Mouse (Mus musculus): ENCODE data around the gene Rarres1. TPM values are rescaled to one million over a fixed set of nuclear protein-coding genes. Genes with fewer than 3 reads are reported as not detected.

Rarres1 gene
- polyA plus RNA-seq (2014; fragmentation: Nextera tagmentation; extraction: Ambion mirVana): 2.1 and 2.4 TPM in 2 replicates

DNA sequence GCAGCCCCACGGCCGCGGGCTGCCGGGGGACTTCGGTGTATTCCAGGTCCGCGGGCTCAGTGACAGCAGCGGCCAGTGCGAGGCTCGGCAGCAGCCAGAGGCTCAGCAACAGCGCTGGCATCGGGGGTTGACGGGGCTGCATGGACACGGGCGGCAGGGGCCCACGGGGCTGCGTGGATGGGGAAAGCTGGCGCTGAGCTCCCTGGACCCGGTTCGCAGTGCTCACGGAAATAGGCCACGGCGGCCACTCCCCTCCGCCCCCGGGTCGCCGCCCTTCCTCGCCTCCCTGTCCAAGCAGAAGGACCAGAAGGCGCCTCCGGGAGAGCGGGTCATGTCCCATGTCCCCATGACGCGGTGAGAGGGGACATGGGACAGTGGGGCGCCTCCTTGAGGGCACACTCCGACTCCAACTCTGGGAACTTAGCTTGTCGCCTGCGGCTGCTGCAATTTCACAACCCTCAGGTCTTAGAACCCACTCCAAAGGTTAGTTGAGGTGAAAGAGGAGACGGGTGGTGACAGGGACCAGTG lies at the start of gene Rarres1:
Gene Rarres1, minus strand, starts transcription at position 250 of the 528 bp plus-strand sequence.
- WGBS: 2% methylated on average over 33 of the region's 38 CpGs
- peak; percentile 36 for DNase-seq (ENCODE audit: low spot score)
- peak; percentile 62 for ATAC-seq (ENCODE audit: low FRiP score)
- Histone ChIP-seq H3K9me3 (ENCODE audit: control insufficient read depth, low read length) (no peaks in the 10 kb centered on the region), H3K27me3 (ENCODE audit: control insufficient read depth, insufficient read depth, low read length) (peaks cover 19% of the 10 kb centered on the region; the same call in 1 of the 2 replicates), H3K27ac (no peak within 1 kb of the TSS), H3K4me1 (replicated peaks; ENCODE audit: control insufficient read depth, insufficient read depth, low read length) (no peaks in the 10 kb centered on the region), H3K4me2 (replicated peaks) (peak within 1 kb of the TSS; percentile 100), H3K9ac (peak within 1 kb of the TSS; percentile 69), H3K36me3 (replicated peaks; ENCODE audit: control insufficient read depth, insufficient read depth) (no peaks in the 10 kb centered on the region), H3K4me3 (replicated peaks; ENCODE audit: low read length) (peak within 1 kb of the TSS; percentile 57)

DNA sequence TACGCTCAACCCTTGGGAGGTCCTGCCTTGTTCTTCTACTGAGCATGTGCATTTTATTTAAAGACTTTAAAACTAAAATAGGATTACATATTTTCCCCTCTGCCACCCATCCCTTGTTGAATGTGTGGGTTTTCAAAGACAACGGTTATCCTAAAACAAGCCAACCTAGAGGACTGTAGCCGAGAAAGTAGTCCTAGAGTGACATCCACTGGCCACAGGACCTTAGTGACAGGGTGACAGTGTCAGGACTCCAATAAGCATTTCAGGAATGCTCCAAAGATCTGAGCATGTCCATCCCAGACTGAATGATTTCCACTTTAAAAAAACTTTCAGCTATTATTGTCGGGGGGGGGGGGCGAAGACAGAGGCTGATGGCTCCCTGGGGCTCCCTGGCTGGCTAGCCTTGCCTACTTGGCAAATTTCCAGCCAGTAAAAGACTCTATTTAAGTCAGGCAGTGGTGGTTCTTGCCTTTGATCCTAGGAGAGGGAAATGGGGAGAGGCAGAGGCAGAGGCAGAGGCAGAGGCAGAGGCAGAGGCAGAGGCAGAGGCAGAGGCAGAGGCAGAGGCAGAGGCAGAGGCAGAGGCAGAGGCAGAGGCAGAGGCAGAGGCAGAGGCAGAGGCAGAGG lies 49.5 kb upstream of the Rarres1 start:
- no peaks in the 10 kb centered on the region for H3K4me1 ChIP-seq (replicated peaks; ENCODE audit: control insufficient read depth, insufficient read depth, low read length)
- WGBS: 54% methylated on average over 5 of the region's 5 CpGs
- ATAC-seq (ENCODE audit: low FRiP score): 0 out of 2 replicates have a peak, but pooled peaks have one; percentile 31

DNA sequence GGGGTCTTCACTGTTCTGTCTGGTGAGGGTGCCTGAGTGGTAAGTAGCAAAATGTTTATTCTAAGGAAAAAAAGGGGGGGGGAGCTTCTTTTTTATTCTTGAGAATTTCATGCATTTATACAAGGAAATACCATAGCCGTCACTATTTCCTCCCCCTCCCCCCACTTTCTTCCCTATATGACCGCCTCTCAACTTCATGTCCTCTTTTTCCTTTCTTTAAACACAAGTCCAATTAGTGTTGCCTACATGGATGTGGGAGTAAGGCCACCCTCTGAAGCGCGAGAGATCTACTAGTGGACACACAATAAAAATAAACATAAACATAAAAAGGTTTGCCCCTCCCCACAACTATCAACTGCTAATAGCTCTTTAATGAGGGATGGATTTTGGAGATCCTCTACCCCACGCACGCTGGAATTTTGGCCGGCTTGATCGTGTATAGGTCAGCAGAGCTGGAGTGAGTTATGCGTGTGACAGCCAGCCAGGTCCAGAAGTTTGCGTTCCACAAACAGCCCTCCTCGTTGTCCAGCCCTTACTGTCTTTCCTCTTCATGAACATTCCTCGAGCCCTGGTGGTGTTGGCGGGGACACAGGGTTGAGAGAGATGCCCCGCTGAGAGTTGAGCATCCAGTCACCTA lies 42.5 kb upstream of the Rarres1 start:
- Histone ChIP-seq H3K4me2 (replicated peaks) (peak overlapping the region; percentile 45), H3K4me3 (replicated peaks; ENCODE audit: low read length) (no peak overlapping the region), H3K36me3 (replicated peaks; ENCODE audit: control insufficient read depth, insufficient read depth) (no peaks in the 10 kb centered on the region), H3K9ac (no peak overlapping the region), H3K9me3 (ENCODE audit: control insufficient read depth, low read length) (no peaks in the 10 kb centered on the region), H3K27ac (peak overlapping the region; percentile 22; the same call in 1 of the 2 replicates), H3K27me3 (ENCODE audit: control insufficient read depth, insufficient read depth, low read length) (no peaks in the 10 kb centered on the region), H3K4me1 (replicated peaks; ENCODE audit: control insufficient read depth, insufficient read depth, low read length) (peaks cover 7% of the 10 kb centered on the region; the same call in 1 of the 2 replicates)
- WGBS: 62% methylated on average over 14 of the region's 14 CpGs
- ATAC-seq (ENCODE audit: low FRiP score) (no peak), DNase-seq (ENCODE audit: low spot score) (no peak)

More for the DNA sequence above, 49.5 kb upstream of the Rarres1 start:
- no peak overlapping the region for H3K4me3 ChIP-seq (replicated peaks; ENCODE audit: low read length)
- H3K36me3 ChIP-seq (replicated peaks; ENCODE audit: control insufficient read depth, insufficient read depth): no peaks in the 10 kb centered on the region
- H3K4me2 ChIP-seq (replicated peaks): no peak overlapping the region
- H3K27ac ChIP-seq: no peak overlapping the region
- H3K27me3 ChIP-seq (ENCODE audit: control insufficient read depth, insufficient read depth, low read length): no peaks in the 10 kb centered on the region
- no peak overlapping the region for H3K9ac ChIP-seq
- DNase-seq (ENCODE audit: low spot score): peak; percentile 57
- H3K9me3 ChIP-seq (ENCODE audit: control insufficient read depth, low read length): no peaks in the 10 kb centered on the region

DNA sequence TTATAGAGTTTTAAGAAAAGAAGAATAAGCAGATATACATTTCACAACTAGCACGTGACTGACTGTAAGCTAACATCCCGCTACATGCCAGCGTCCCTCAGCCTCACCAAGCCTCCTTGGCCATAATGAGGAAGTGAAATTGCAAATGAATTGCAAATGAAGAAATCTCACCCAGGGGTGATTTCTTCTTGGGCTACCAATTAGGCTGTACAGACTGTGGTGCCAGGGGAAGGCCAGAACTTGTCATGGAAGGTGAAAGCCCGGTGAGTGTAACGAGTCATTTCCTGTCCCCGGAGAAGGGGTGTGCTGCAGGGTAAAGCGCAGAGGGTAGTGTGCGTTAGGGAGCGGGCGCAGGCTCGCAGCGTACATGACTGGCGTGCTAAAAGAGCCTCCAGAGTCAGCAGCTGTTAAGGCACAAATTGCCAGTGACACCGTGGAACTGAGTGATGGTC lies 41.9 kb upstream of the Rarres1 start:
- Histone ChIP-seq H3K27ac (peak overlapping the region; percentile 22; the same call in 1 of the 2 replicates), H3K27me3 (ENCODE audit: control insufficient read depth, insufficient read depth, low read length) (no peaks in the 10 kb centered on the region), H3K4me2 (replicated peaks) (peak overlapping the region; percentile 45), H3K4me1 (replicated peaks; ENCODE audit: control insufficient read depth, insufficient read depth, low read length) (peaks cover 7% of the 10 kb centered on the region; the same call in 1 of the 2 replicates), H3K4me3 (replicated peaks; ENCODE audit: low read length) (no peak overlapping the region; the same call in 1 of the 2 replicates), H3K9me3 (ENCODE audit: control insufficient read depth, low read length) (no peaks in the 10 kb centered on the region), H3K36me3 (replicated peaks; ENCODE audit: control insufficient read depth, insufficient read depth) (no peaks in the 10 kb centered on the region), H3K9ac (no peak overlapping the region)
- DNase-seq (ENCODE audit: low spot score): peak; percentile 33
- peak; percentile 82 for ATAC-seq (ENCODE audit: low FRiP score)
- 20% methylated on average over 14 of the region's 14 CpGs for WGBS

DNA sequence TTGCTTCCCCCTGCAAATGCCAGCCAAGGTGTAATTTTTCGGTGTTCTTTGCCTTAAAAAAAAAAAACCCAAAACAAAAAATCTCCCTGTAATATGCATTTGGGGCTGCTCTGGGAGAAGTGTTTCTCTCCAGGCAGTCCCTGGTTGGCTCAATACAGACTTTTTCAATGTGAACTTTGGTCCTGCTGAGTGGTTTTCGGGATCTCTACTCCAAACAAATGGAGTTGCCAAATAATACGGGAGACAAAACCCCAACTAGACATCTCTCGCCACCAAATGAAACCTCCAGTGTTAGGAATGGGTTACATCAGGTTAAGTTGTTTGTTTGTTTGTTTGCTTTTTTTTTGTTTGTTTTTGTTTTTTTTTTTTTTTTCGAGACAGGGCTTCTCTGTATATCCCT lies 39.9 kb upstream of the Rarres1 start:
- DNase-seq (ENCODE audit: low spot score) (no peak), ATAC-seq (ENCODE audit: low FRiP score) (no peak)
- no peak overlapping the region for H3K27ac ChIP-seq
- WGBS: 94% methylated on average over 5 of the region's 5 CpGs
- H3K9me3 ChIP-seq (ENCODE audit: control insufficient read depth, low read length): no peaks in the 10 kb centered on the region
- no peak overlapping the region for H3K4me3 ChIP-seq (replicated peaks; ENCODE audit: low read length)
- H3K4me2 ChIP-seq (replicated peaks): no peak overlapping the region
- no peaks in the 10 kb centered on the region for H3K27me3 ChIP-seq (ENCODE audit: control insufficient read depth, insufficient read depth, low read length)
- peaks cover 7% of the 10 kb centered on the region; the same call in 1 of the 2 replicates for H3K4me1 ChIP-seq (replicated peaks; ENCODE audit: control insufficient read depth, insufficient read depth, low read length)
- H3K36me3 ChIP-seq (replicated peaks; ENCODE audit: control insufficient read depth, insufficient read depth): no peaks in the 10 kb centered on the region
- H3K9ac ChIP-seq: no peak overlapping the region

DNA sequence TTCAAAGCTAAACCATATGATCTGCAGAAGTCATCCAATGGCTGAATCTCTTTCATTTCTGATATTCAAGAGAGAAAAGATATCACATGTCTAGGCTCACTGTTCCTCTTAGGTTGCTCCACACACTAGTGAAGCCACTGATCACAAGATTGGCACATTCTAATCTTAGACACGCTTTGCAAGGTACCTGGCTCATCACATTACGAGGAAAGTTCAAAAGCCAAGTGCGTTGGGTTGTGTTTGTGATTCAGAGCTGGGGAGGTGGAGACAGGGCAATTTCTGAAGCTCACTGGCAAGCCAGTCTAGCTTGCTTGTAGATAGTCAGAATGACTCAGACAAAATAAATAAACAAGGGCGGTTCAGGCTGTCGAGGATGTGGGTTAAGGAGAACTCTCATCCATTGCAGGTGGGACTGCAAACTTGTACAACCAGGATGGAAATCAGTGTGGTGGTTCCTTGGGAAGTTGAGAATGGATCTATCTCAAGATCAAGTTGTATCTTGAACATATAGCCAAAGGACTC lies 38.7 kb upstream of the Rarres1 start:
- DNase-seq (ENCODE audit: low spot score) (no peak), ATAC-seq (ENCODE audit: low FRiP score) (no peak)
- Histone ChIP-seq H3K9me3 (ENCODE audit: control insufficient read depth, low read length) (no peaks in the 10 kb centered on the region), H3K27ac (no peak overlapping the region), H3K4me1 (replicated peaks; ENCODE audit: control insufficient read depth, insufficient read depth, low read length) (peaks cover 7% of the 10 kb centered on the region; the same call in 1 of the 2 replicates), H3K4me2 (replicated peaks) (no peak overlapping the region), H3K9ac (no peak overlapping the region), H3K4me3 (replicated peaks; ENCODE audit: low read length) (no peak overlapping the region), H3K27me3 (ENCODE audit: control insufficient read depth, insufficient read depth, low read length) (no peaks in the 10 kb centered on the region), H3K36me3 (replicated peaks; ENCODE audit: control insufficient read depth, insufficient read depth) (no peaks in the 10 kb centered on the region)
- 94% methylated on average over 5 of the region's 5 CpGs for WGBS

DNA sequence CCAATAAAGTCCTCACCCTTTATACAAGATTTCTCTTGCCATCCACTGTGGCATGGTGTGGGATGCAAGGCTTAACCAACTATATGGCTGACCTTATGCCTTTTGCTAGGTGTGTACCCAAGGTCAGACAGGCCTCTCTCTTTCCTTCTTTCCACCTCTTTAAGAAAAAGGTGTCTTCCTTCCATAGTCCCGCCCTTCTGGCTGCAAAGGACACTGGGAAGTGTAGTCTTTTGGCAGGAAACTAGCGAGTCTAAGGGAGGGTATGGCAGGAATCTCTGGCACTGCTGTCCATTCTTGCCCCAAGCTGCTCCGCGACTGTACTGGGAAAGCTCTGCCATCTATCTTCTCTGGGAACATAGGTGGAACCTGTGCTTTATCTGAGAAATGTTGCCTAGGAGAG lies 38.0 kb upstream of the Rarres1 start:
- ATAC-seq (ENCODE audit: low FRiP score) (peak; percentile 63; the same call in 1 of the 2 replicates), DNase-seq (ENCODE audit: low spot score) (peak; percentile 58)
- H3K4me3 ChIP-seq (replicated peaks; ENCODE audit: low read length): no peak overlapping the region
- H3K4me1 ChIP-seq (replicated peaks; ENCODE audit: control insufficient read depth, insufficient read depth, low read length): peaks cover 7% of the 10 kb centered on the region; the same call in 1 of the 2 replicates
- 50% methylated on average over 4 of the region's 4 CpGs for WGBS
- H3K9ac ChIP-seq: no peak overlapping the region
- no peaks in the 10 kb centered on the region for H3K9me3 ChIP-seq (ENCODE audit: control insufficient read depth, low read length)
- H3K4me2 ChIP-seq (replicated peaks): no peak overlapping the region; the same call in 1 of the 2 replicates
- no peak overlapping the region for H3K27ac ChIP-seq
- no peaks in the 10 kb centered on the region for H3K36me3 ChIP-seq (replicated peaks; ENCODE audit: control insufficient read depth, insufficient read depth)
- H3K27me3 ChIP-seq (ENCODE audit: control insufficient read depth, insufficient read depth, low read length): no peaks in the 10 kb centered on the region

DNA sequence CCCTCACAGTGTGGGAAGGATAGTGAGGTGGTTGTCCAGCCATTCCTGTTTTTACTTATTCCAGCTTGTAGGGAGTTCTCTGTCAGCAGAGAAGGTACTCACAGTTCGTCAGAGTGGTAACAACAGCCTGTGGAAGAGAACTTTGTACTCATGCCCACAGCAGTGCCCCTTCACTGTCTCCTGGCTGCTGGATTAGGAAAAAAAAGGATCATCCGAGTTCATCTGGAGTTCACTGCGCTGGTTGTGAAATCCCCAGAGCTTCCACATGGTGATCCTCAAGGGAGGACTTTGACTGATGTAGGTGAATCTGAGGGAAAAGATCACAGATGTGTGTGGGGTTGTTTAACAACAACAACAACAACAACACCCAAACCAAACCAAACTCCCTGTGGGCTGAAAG lies 35.9 kb upstream of the Rarres1 start:
- Histone ChIP-seq H3K27ac (no peak overlapping the region), H3K4me1 (replicated peaks; ENCODE audit: control insufficient read depth, insufficient read depth, low read length) (no peaks in the 10 kb centered on the region), H3K4me3 (replicated peaks; ENCODE audit: low read length) (no peak overlapping the region), H3K9me3 (ENCODE audit: control insufficient read depth, low read length) (no peaks in the 10 kb centered on the region), H3K9ac (no peak overlapping the region), H3K27me3 (ENCODE audit: control insufficient read depth, insufficient read depth, low read length) (no peaks in the 10 kb centered on the region), H3K4me2 (replicated peaks) (no peak overlapping the region), H3K36me3 (replicated peaks; ENCODE audit: control insufficient read depth, insufficient read depth) (no peaks in the 10 kb centered on the region)
- DNase-seq (ENCODE audit: low spot score): no peak
- no peak for ATAC-seq (ENCODE audit: low FRiP score)
- WGBS: 79% methylated on average over 3 of the region's 3 CpGs

DNA sequence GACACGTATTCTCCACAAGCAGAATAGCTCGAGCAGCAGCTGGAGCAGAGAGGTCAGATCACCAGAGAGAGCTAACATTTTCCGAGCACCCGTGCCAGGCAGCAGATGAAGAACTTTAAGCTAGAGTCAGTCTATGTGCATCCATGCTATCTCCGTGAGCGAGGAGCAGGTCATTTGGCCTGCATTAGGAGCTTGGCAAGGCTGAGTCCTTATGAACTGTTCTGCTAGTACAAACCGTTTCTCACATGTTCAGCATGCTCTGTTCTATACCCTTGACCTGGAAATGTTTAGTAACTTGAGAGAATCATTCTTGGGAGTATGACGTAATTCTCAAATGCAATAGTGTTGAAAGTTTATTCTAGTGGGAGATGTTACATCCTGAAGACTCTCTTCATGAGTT lies 28.3 kb upstream of the Rarres1 start:
- WGBS: 80% methylated on average over 8 of the region's 8 CpGs
- no peak overlapping the region for H3K4me3 ChIP-seq (replicated peaks; ENCODE audit: low read length)
- no peaks in the 10 kb centered on the region for H3K4me1 ChIP-seq (replicated peaks; ENCODE audit: control insufficient read depth, insufficient read depth, low read length)
- H3K9me3 ChIP-seq (ENCODE audit: control insufficient read depth, low read length): no peaks in the 10 kb centered on the region
- H3K36me3 ChIP-seq (replicated peaks; ENCODE audit: control insufficient read depth, insufficient read depth): no peaks in the 10 kb centered on the region
- no peaks in the 10 kb centered on the region for H3K27me3 ChIP-seq (ENCODE audit: control insufficient read depth, insufficient read depth, low read length)
- ATAC-seq (ENCODE audit: low FRiP score) (no peak), DNase-seq (ENCODE audit: low spot score) (no peak)
- H3K9ac ChIP-seq: no peak overlapping the region
- H3K27ac ChIP-seq: no peak overlapping the region
- no peak overlapping the region for H3K4me2 ChIP-seq (replicated peaks)
